Mouse (Mus musculus): ENCODE measurements around the gene Sars2.

GRCm38 (mm10) chr7:28732341-28733142, 9.2 kb upstream of the Sars2 start:
- TF ChIP-seq CTCF (IDR thresholded peaks at IDR 0.05; ENCODE audit: insufficient read depth, low read depth, low read length) (no peak), POLR2A (IDR thresholded peaks at IDR 0.05; ENCODE audit: insufficient read depth, low read depth, low read length) (0 out of 2 replicates have a peak, but pooled peaks have one; percentile 20)

All from olfactory bulb, adult 2 months (tissue).